Mouse (Mus musculus): ENCODE results near the gene Zfp825. TPM values are rescaled to one million over a fixed set of nuclear protein-coding genes. Genes with fewer than 3 reads are reported as not detected.
A peak's percentile ranks its signal among the peaks of the same experiment; 100 is the strongest.
"Not testable (repeated sequence)": the region's sequence is repeated elsewhere in the genome, so short reads cannot be mapped to it uniquely, and the experiment has no call there.

Gene Zfp825
- polyA plus RNA-seq, 1 experiment from 2014 or later, result 20.5 TPM

DNA sequence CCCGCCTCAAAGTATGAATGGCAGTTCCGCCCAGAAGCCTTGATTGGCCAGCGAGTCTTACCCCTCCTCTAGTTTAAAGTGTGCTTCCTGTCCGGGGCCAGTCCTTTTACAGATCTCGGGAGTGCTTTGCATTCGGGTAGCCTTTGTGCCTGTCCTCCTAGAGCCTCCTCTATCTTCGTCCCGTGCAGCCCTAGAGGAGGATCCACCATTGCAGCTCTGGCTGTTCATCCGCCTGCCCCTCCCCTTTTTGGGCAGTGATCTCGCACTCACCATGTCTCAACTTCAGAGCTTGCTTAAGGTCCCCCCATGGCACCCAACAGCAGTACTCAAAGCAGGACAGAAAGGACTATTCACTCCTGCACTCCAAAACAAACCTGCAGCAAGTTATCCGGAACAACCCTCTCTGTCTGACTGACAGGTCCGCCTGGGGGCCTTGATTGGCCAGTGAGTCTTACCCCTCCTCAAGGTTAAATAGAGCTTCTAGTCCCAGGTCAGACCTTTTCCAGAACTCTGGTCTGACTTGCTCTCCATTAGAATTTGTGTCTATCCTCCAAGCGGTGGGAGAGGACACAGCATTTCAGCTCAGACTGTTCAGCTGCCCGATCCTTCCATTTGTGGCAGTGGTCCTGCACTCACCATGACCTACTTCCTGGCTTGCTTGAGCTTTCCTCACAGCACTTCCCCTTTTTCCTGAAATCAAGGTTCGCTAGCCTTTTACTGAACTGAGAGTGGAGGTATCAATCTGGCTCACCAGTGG, 28.9 kb upstream of the Zfp825 start:
- ATAC-seq (ENCODE audit: insufficient read depth), result peak; percentile 99
- TF ChIP-seq CTCF (IDR thresholded peaks at IDR 0.05; ENCODE audit: low read depth), result peak; percentile 24; the same call in 1 of the 2 replicates
- 2% methylated on average over 15 of the region's 15 CpGs for WGBS

DNA sequence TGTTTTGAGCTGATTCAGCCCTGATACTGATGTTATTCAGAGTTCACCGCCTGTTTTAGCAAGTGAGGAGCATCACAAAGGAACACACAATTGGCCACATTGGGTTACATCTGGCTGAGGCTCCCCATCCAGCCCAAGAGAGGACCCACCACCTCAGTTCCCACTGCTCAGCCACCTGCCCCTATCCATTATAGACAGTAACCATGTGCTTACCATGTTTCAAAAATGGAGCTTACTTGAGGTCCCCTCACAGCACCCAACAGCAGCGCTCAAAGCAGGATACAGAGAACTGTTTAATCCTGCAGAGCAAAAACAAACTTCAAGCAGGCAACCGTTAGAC, 28.3 kb upstream of the Zfp825 start:
- H3K27me3 ChIP-seq (ENCODE audit: insufficient read depth, low read length); H3K4me1 ChIP-seq (ENCODE audit: insufficient read depth); H3K27ac ChIP-seq (ENCODE audit: low read depth); H3K36me3 ChIP-seq (ENCODE audit: insufficient read depth); H3K9me3 ChIP-seq (ENCODE audit: low read depth, low read length); ATAC-seq (ENCODE audit: insufficient read depth): not testable (repeated sequence)
- peak overlapping the region; percentile 45 for H3K9ac ChIP-seq
- 0% methylated on average over 3 of the region's 3 CpGs for WGBS
- peak; percentile 31 for DNase-seq
- peak overlapping the region; percentile 44 for H3K4me3 ChIP-seq (ENCODE audit: low read depth, low read length)
- H3K4me2 ChIP-seq, result peak overlapping the region; percentile 70

More for the DNA sequence above, 28.9 kb upstream of the Zfp825 start:
- Histone ChIP-seq H3K9me3 (ENCODE audit: low read depth, low read length) (no peaks in the 10 kb centered on the region), H3K4me1 (ENCODE audit: insufficient read depth) (no peaks in the 10 kb centered on the region), H3K4me2 (peak overlapping the region; percentile 70), H3K27ac (ENCODE audit: low read depth) (peak overlapping the region; percentile 91), H3K27me3 (ENCODE audit: insufficient read depth, low read length) (no peaks in the 10 kb centered on the region), H3K4me3 (ENCODE audit: low read depth, low read length) (peak overlapping the region; percentile 44), H3K36me3 (ENCODE audit: insufficient read depth) (no peaks in the 10 kb centered on the region), H3K9ac (peak overlapping the region; percentile 56)
- DNase-seq, result peak; percentile 89

DNA sequence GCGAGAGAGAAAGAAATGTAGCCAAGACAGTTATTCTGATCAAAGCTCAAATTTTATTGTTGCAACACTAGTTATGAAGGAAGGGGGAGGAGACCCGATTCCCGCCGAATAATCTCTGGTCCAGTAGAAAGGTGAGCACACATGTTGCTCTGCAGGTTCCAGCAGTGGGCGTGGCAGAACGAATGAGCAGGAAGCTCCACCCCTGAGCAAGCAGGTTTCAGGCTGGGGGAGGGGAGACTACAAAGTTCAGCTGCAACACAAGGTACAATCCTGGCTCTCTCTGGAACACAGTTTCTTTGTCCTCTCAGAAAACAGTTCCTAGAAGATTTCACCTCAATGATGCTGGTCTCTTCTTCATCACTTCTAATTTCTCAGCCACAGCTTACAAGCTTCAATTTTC, 14.2 kb upstream of the Zfp825 start:
- H3K27ac ChIP-seq (ENCODE audit: low read depth); ATAC-seq (ENCODE audit: insufficient read depth); H3K9me3 ChIP-seq (ENCODE audit: low read depth, low read length); H3K4me3 ChIP-seq (ENCODE audit: low read depth, low read length); H3K4me2 ChIP-seq; H3K36me3 ChIP-seq (ENCODE audit: insufficient read depth); H3K9ac ChIP-seq; H3K27me3 ChIP-seq (ENCODE audit: insufficient read depth, low read length); DNase-seq; H3K4me1 ChIP-seq (ENCODE audit: insufficient read depth): not testable (repeated sequence)
- 87% methylated on average over 6 of the region's 6 CpGs for WGBS

DNA sequence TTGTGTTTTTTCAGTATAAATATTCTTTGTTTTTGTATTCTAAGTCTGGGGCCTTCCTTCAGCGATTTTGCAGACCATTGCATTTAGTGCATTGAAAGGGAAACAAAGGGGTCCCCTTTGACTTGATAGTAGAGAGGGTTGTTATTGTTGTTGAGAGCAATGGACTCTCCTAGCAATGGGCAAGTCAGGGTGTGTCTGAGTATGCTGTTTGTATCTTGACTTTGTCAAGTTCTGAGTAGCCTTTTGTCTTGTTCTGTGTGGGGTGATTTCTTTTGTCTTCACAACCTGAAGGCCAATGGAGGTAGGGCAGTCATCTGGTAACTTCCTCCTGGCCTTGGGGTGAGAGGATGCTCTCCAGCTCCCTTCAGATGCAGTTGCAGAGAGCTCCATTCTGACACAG, 9.1 kb upstream of the Zfp825 start:
- H3K27me3 ChIP-seq (ENCODE audit: insufficient read depth, low read length); H3K4me2 ChIP-seq; H3K36me3 ChIP-seq (ENCODE audit: insufficient read depth); H3K27ac ChIP-seq (ENCODE audit: low read depth); H3K4me1 ChIP-seq (ENCODE audit: insufficient read depth); H3K4me3 ChIP-seq (ENCODE audit: low read depth, low read length); ATAC-seq (ENCODE audit: insufficient read depth); H3K9me3 ChIP-seq (ENCODE audit: low read depth, low read length); DNase-seq; H3K9ac ChIP-seq: not testable (repeated sequence)
- WGBS, result 72% methylated on average over 1 of the region's 1 CpGs

DNA sequence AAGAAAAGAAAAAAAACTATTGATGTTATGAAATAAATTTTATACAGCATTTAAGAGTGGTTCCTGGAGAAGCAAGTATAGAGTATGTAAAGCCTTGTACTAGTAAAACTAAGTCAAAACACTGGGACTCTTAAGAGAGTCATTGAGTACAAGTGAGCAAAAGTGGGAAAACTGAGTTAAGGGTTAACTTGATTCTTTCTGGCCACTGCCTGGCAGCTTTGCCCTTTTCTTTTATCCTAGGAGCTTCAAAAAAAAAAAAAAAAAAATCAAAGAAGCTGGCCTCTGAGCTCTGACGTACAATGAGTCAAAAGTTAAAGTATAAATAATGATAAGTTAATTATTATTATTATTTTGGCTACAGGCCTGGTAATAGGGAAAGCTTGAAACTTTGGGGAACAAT, 5.9 kb upstream of the Zfp825 start:
- H3K9me3 ChIP-seq (ENCODE audit: low read depth, low read length), result not testable (repeated sequence)
- WGBS, result 0% methylated on average over 1 of the region's 1 CpGs

DNA sequence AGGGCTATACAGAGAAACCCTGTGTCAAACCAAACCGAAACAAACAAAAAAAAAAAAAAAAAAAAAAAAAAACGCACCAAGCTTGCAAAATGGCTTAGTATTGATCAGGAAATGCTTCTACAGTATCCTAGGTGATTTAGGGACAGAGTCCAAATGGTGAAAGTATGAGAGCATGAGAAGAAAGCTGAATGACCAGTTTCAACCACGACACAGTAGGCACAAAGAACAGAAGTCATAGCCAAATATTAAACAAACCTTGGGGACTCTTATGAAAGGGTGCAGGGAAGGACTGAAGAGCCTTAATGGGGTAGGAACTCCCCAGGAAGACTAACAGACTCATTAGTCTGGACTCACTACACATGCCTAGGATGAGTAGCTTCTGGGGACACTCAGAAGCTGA, 9.5 kb downstream of the Zfp825 start:
- 90% methylated on average over 3 of the region's 3 CpGs for WGBS
- H3K27ac ChIP-seq (ENCODE audit: low read depth); H3K9ac ChIP-seq; H3K36me3 ChIP-seq (ENCODE audit: insufficient read depth); H3K9me3 ChIP-seq (ENCODE audit: low read depth, low read length); H3K4me2 ChIP-seq; ATAC-seq (ENCODE audit: insufficient read depth); DNase-seq; H3K4me1 ChIP-seq (ENCODE audit: insufficient read depth); H3K4me3 ChIP-seq (ENCODE audit: low read depth, low read length); H3K27me3 ChIP-seq (ENCODE audit: insufficient read depth, low read length): not testable (repeated sequence)

More for the DNA sequence above, 5.9 kb upstream of the Zfp825 start:
- H3K27me3 ChIP-seq (ENCODE audit: insufficient read depth, low read length); ATAC-seq (ENCODE audit: insufficient read depth); H3K4me2 ChIP-seq; H3K27ac ChIP-seq (ENCODE audit: low read depth); H3K36me3 ChIP-seq (ENCODE audit: insufficient read depth); DNase-seq; H3K4me3 ChIP-seq (ENCODE audit: low read depth, low read length); H3K4me1 ChIP-seq (ENCODE audit: insufficient read depth); H3K9ac ChIP-seq: not testable (repeated sequence)

DNA sequence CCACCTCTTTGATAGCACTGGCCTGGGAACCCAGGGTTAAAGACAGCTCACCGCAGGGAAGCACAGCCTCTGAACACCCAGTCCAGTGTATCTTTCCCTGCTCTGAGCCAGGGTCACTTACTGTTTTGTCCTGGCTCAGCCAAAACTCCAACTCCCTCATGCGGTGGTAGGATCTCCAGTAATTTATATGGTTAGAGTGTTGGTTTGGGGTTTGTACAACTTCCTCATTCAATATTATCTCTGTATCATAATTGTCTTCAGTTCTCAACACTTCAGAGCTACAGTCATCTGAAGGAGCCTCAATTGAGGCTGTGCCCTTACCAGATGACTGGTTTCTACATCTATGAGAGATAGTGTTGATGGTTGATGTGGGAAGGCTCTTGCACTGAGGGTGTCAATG, 22.3 kb downstream of the Zfp825 start:
- H3K27me3 ChIP-seq (ENCODE audit: insufficient read depth, low read length); H3K36me3 ChIP-seq (ENCODE audit: insufficient read depth); H3K4me1 ChIP-seq (ENCODE audit: insufficient read depth); H3K9me3 ChIP-seq (ENCODE audit: low read depth, low read length); H3K4me3 ChIP-seq (ENCODE audit: low read depth, low read length); ATAC-seq (ENCODE audit: insufficient read depth); H3K4me2 ChIP-seq; H3K9ac ChIP-seq; H3K27ac ChIP-seq (ENCODE audit: low read depth); DNase-seq: not testable (repeated sequence)
- 86% methylated on average over 2 of the region's 2 CpGs for WGBS
